In genomic region chr1:36370918-36371317, GRCm38 (mm10) we compare ENCODE assay signal across 34 mouse cellular contexts. TPM values are rescaled to one million over a fixed set of nuclear protein-coding genes. Genes with fewer than 3 reads are reported as not detected.
DNase-seq lines count a peak whose midpoint lies in the region; ATAC-seq and TF ChIP-seq lines count a peak whose summit lies in the region.
"Had no signal": no experiment of that assay in that cellular context is flagged by ENCODE, and none has a peak within 500 bp of the region (broad histone marks: within the 10 kb centered on the region; RNA-seq: fewer than 3 reads in every experiment).

No protein-coding gene starts in this region.

- no peak for TF ChIP-seq POLR2A in testis, adult 2 months (IDR thresholded peaks at IDR 0.05; ENCODE audit: control insufficient read depth, low read depth, low read length)

- H3K4me3 ChIP-seq in testis, adult 2 months (ENCODE audit: control insufficient read depth, low read depth, low read length): peak overlapping the region; percentile 6; the same call in 1 of the 2 replicates
- no peak overlapping the region for H3K4me3 ChIP-seq in limb, embryonic 10.5 days
- H3K4me3 ChIP-seq in left cerebral cortex, adult 2 months: no peak overlapping the region
- H3K4me3 ChIP-seq: embryonic facial prominence, embryonic 10.5 days; embryonic facial prominence, embryonic 15.5 days; hindbrain, embryonic 10.5 days; hindbrain, embryonic 15.5 days; limb, embryonic 15.5 days; liver, embryonic 15.5 days; lung, embryonic 15.5 days; myocyte; neural tube, embryonic 12.5 days had no signal

- no peak for ATAC-seq in monocyte, adult 5-6 weeks (replicated peaks; ENCODE audit: insufficient number of reproducible peaks, low FRiP score, low TSS enrichment, poor library complexity, severe bottlenecking)
- ATAC-seq: forebrain, embryonic 14.5 days; inflammation-experienced regulatory T-cells, adult 6 months; midbrain, embryonic 16.5 days had no signal

- WGBS in limb, embryonic 10.5 days: 85% methylated on average over 6 of the region's 6 CpGs

- no peak for TF ChIP-seq CTCF in testis, adult 2 months (IDR thresholded peaks at IDR 0.05; ENCODE audit: control insufficient read depth, insufficient read depth, insufficient replicate concordance, low read depth, low read length)
- no peak for TF ChIP-seq CTCF in left cerebral cortex, adult 2 months (IDR thresholded peaks at IDR 0.05)

- intact Hi-C loops in left cerebral cortex, adult 2 months (cut with DNase I): no loop called here

- no peaks in the 10 kb centered on the region for H3K27me3 ChIP-seq in testis, adult 2 months (ENCODE audit: control insufficient read depth, insufficient read depth, low read length)
- H3K27me3 ChIP-seq in limb, embryonic 10.5 days (ENCODE audit: low read depth, poor library complexity, severe bottlenecking): no peaks in the 10 kb centered on the region
- H3K27me3 ChIP-seq: embryonic facial prominence, embryonic 15.5 days; hindbrain, embryonic 15.5 days; limb, embryonic 15.5 days; lung, embryonic 15.5 days; neural tube, embryonic 12.5 days had no signal

- H3K36me3 ChIP-seq in testis, adult 2 months (ENCODE audit: control insufficient read depth, insufficient read depth, low read length): peaks cover 3% of the 10 kb centered on the region; the same call in 1 of the 2 replicates
- peaks cover 16% of the 10 kb centered on the region for H3K36me3 ChIP-seq in limb, embryonic 10.5 days
- H3K36me3 ChIP-seq: hindbrain, embryonic 15.5 days; neural tube, embryonic 12.5 days had no signal

- peaks cover 16% of the 10 kb centered on the region for H3K4me1 ChIP-seq in testis, adult 2 months (ENCODE audit: control insufficient read depth, insufficient read depth, low read length)
- peaks cover 11% of the 10 kb centered on the region for H3K4me1 ChIP-seq in limb, embryonic 10.5 days

- DNase-seq in testis, postnatal 10 days (ENCODE audit: low spot score): no peak
- DNase-seq in adrenal gland, adult 2 months: peak; percentile 79
- DNase-seq in adrenal gland, postnatal 36 days: peak; percentile 66 to 69
- no peak for DNase-seq in limb, embryonic 10.5 days (ENCODE audit: low spot score)
- DNase-seq in left cerebral cortex, adult 2 months (ENCODE audit: extremely low spot score in 1 of 2, low spot score in 2 of 2): no peak
- DNase-seq: cerebellum, adult 8-10 months; cerebellum, postnatal 25 days; gastrocnemius, postnatal 36 days; heart, postnatal 14 days; kidney, adult 11 months; kidney, postnatal 14 days; left cerebral cortex, postnatal 4 days; lung, postnatal 36 days; thymus, adult 18-20 months; thymus, postnatal 36 days had no signal

- H3K27ac ChIP-seq in testis, adult 2 months (ENCODE audit: control insufficient read depth, insufficient read depth, low read depth, low read length): no peak overlapping the region
- H3K27ac ChIP-seq in limb, embryonic 10.5 days: no peak overlapping the region
- no peak overlapping the region for H3K27ac ChIP-seq in left cerebral cortex, adult 2 months
- H3K27ac ChIP-seq: embryonic facial prominence, embryonic 10.5 days; embryonic facial prominence, embryonic 15.5 days; hindbrain, embryonic 10.5 days; hindbrain, embryonic 15.5 days; limb, embryonic 15.5 days; liver, embryonic 15.5 days; lung, embryonic 15.5 days; neural tube, embryonic 12.5 days had no signal

- H3K9me3 ChIP-seq in limb, embryonic 10.5 days (replicated peaks): no peaks in the 10 kb centered on the region
- H3K9me3 ChIP-seq: embryonic facial prominence, embryonic 15.5 days; G1E; hindbrain, embryonic 10.5 days; hindbrain, embryonic 15.5 days; limb, embryonic 15.5 days; liver, embryonic 15.5 days; lung, embryonic 15.5 days; neural tube, embryonic 12.5 days had no signal

RNA-seq across cellular contexts. Expression of gene Fer1l5, which starts 1.2 kb away (rescaled TPM):
- polyA plus RNA-seq in testis, adult 2 months (2012; rRNA removed): 80.7 and 80.9 TPM in 2 replicates
- total RNA-seq in adrenal gland, adult 2 months (2021): under 1 TPM in 1 of 2 experiments, not detected in 1; 0.17 TPM
- 0.02 TPM in 2 replicates for polyA plus RNA-seq in adrenal gland, adult 2 months (2012; rRNA removed)
- total RNA-seq in adrenal gland, postnatal 36 days (2021): under 1 TPM; 0.16 to 0.20 TPM
- polyA plus RNA-seq in limb, embryonic 10.5 days (2016; fragmentation: Nextera tagmentation; extraction: Ambion mirVana): 1.1 and 1.7 TPM in 2 replicates
- 0.29 TPM in 1 of 3 replicates, not detected in the others for total RNA-seq in monocyte, adult 5-6 weeks (2017)
- total RNA-seq in left cerebral cortex, adult 2 months (2021): not detected
- total RNA-seq: G1E; gastrocnemius, adult 18-20 months; gastrocnemius, postnatal 36 days; heart, postnatal 14 days; layer of hippocampus, postnatal 10 days; left cerebral cortex, adult 8-10 months; megakaryocyte, adult 5-6 weeks had no signal
- polyA plus RNA-seq: G1E had no signal

RNA-seq across cellular contexts. Expression of gene Kansl3, which starts 1.9 kb away (rescaled TPM):
- polyA plus RNA-seq in testis, adult 2 months (2012; rRNA removed): 118 and 141 TPM in 2 replicates
- total RNA-seq in adrenal gland, adult 2 months (2021): 100 to 1,000 TPM; 101 to 109 TPM
- polyA plus RNA-seq in adrenal gland, adult 2 months (2012; rRNA removed): 60.7 and 68.8 TPM in 2 replicates
- 100 to 1,000 TPM; 105 to 113 TPM for total RNA-seq in adrenal gland, postnatal 36 days (2021)
- 50.3 and 53.4 TPM in 2 replicates for polyA plus RNA-seq in limb, embryonic 10.5 days (2016; fragmentation: Nextera tagmentation; extraction: Ambion mirVana)
- total RNA-seq in monocyte, adult 5-6 weeks (2017): 48.0 to 68.9 TPM (median 53.4 TPM) in 3 replicates
- total RNA-seq in left cerebral cortex, adult 2 months (2021): 10 to 100 TPM; 60.7 to 66.0 TPM

Comparison
In these comparisons a context has a peak if more than half of its experiments do, and no peak if none do; other contexts are left out.
1. DNase-seq: peak in adrenal gland, adult 2 months (single experiment) and adrenal gland, postnatal 36 days (2 of 2); none in testis, postnatal 10 days (single experiment), limb, embryonic 10.5 days (single experiment) and left cerebral cortex, adult 2 months (0 of 2).